Mouse (Mus musculus): ENCODE measurements around the gene Gm20937. TPM values are rescaled to one million over a fixed set of nuclear protein-coding genes. Genes with fewer than 3 reads are reported as not detected.
"Not testable (repeated sequence)": the region's sequence is repeated elsewhere in the genome, so short reads cannot be mapped to it uniquely, and the experiment has no call there.

Gene Gm20937
- not detected for total RNA-seq (2021)
- long read RNA-seq, experiment 1, result 0 reads
- long read RNA-seq, experiment 2, result 0 reads

DNA sequence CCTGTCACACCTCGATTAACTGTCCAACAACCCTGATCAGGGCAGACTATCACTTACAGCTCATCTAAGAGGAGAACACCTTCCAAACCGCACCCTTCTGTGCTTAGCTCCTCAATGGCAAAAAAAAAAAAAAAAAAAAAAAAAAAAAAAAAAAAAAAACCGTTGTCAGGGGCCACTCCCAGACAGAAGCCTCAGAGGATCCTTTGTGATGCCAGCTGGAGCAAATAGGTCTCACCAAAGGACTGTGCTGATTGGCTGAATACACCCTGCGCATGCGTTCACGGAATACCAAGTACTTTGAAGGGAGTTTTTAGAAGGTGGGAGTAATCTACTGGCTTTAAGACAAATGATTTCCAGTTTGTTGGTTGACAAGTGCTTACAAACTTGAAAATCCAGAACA, at the start of gene Gm20937:
TSS of gene Gm20937 (minus strand) at position 101 of the 400 bp plus-strand sequence.
- DNase-seq (ENCODE audit: low spot score in 2 of 2), result not testable (repeated sequence)

Other genes starting within 250 kb of the Gm20937 start
- gene Gm20816, start 243.1 kb upstream of the Gm20937 start, total RNA-seq (2021), result not detected

Measured in adrenal gland, postnatal 4 days (tissue).